Mouse (Mus musculus) frontal cortex, adult (tissue): ENCODE measurements around the gene Ube2s.
A peak's percentile ranks its signal among the peaks of the same experiment; 100 is the strongest.
"Not testable (repeated sequence)": the region's sequence is repeated elsewhere in the genome, so short reads cannot be mapped to it uniquely, and the experiment has no call there.

Experiments used
- ATAC-seq: cut with Nextera tagmentation; 2 replicates; pipeline ENCODE4 v1.9.2; 2017; ENCODE audit warnings: mild to moderate bottlenecking, moderate library complexity, mixed read lengths; ENCODE audit not compliant: low TSS enrichment

Ube2s gene

DNA sequence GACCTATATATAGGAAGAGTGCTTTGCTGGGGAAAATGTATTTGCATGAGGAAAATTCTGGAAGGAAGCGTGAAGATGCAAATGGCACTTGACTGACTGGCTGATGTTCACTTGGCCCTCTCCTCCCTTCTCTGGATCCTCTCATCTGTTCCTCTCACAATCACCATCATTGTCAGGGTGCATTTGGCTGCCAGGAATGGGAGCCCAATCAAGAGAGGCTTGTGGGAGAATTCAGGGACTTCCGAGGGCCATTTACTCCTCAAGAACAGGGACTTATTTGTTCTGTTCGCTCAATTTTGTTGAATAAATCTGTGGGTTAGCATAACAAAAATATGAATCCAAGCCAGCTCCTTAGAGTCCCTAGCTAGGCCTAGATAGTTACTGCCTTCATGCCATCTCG, 9.3 kb upstream of the Ube2s start:
- peak; percentile 86 for ATAC-seq

DNA sequence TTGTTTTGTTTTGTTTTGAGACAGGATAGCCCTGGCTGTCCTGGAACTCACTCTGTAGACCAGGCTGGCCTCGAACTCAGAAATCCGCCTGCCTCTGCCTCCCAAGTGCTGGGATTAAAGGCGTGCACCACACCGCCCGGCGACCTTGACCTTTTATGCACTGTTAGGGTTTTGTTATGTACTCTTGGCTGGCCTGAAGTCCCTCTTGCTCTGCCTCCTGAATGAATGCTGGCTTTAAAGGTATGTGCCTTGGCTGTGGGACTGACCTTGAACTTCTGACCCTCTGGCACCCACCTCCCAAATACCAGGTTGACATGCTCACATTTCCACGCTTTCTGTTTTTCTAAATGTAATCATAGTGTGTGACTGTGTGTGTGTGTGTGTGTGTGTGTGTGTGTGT, 8.5 kb upstream of the Ube2s start:
- not testable (repeated sequence) for ATAC-seq

DNA sequence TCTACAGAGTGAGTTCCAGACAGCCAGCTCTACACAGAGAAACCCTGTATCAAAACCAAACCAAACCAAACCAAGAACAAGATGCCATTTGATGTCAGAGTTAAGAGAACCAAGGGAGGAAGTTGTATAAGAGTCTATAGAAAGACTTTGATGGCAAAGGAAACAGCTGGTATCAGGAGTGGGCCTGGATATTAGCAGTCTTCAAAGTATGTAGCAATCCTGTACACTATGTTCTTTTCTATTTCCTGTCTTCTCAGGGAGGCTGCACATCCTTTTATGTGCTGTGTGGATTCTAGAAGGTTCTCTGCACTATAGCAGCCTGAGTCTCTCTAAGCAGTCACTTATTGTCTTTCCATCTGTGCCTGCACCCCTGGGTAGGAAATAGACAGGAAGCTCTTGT, 4.2 kb upstream of the Ube2s start:
- ATAC-seq: no peak

DNA sequence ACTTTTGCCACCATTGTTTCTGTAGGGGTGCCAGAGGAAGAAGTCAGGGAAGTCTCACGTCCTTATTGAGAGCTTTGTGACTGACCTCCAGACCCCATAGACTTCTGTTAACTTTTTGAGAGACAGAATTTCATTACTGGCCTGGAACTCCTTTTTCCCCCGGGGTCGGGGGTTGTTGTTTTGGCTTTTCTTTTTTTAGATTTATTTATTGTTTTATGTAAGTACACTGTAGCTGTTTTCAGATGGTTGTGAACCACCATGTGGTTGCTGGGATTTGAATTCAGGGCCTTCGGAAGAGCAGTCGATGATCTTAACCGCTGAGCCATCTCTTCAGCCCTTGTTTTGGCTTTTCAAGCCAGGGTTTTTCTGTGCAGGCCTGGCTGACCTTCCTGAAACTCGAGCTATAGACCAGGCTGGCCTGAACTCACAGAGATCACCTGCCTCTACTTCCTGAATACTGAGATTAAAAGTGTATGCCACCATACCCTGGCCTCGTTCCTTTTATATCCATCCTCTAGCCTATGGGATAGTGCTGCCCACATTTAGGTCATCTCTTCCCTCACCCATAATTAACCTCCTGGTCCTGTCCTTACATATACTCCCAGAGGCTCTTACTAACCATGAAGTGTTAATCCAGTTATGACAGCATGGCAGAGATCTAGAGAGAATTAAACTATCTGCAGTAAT, 858 bp upstream of the Ube2s start:
- ATAC-seq: no peak

DNA sequence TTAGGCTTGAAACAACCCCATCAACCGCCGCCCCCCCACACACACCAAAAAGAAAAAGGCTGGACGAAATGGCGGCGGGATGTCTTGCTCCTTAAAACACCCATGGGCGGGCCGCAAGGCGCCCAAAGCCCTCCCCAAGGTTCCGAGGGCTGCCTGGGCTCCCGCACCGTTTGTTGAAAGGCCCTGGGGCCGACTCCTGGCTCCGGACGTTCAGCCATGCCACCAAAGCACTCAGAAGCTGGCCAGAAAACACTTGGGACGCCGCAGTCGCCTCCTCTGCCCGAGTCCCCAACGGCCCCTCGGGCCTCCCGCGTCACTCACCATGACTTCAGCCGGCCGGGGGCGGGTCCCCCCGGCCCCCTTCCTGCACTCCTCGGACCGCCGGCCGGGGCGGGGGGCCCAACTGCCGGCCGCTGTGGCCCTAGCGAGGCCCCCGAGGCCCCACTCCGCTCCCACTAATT, 518 bp downstream of the Ube2s start:
- ATAC-seq: peak; percentile 24; the same call in 1 of the 2 replicates

DNA sequence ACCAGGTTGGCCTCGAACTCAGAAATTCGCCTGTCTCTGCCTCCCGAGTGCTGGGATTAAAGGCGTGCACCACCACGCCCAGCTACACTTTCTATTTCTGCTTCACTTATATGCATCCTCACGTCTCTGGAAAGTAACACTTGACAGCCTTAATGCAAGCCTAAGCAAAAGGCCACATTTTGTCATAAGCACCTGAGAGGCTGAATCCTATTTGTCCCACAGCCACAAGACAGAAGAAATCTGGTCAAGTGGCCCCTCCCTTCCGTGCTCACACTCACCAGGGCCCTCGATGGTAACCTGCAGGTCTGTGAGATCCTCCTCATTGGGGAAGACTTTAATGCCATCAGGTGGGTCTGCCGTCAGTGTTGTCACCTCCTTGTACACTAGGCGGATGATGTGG, 1.3 kb downstream of the Ube2s start:
- ATAC-seq: not testable (repeated sequence)

DNA sequence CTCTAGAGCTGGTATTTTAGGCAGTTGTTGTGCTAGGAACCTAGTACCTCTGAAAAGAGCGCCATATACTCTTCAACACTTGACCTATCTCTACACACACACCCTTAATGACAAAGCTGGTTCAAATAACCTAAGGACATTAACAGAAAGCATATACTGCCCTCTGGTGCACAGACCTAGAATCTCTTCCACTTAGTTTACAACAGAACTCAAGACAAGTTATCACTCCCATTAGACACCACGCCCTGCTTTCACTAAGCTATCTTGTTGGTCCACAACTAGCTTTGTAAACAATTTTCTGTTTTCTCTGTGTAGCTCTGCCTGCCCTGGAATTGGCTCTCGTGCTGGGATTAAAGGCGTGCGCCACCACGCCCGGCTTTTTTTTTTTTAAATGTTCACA, 5.7 kb downstream of the Ube2s start:
- peak; percentile 47; the same call in 1 of the 2 replicates for ATAC-seq

DNA sequence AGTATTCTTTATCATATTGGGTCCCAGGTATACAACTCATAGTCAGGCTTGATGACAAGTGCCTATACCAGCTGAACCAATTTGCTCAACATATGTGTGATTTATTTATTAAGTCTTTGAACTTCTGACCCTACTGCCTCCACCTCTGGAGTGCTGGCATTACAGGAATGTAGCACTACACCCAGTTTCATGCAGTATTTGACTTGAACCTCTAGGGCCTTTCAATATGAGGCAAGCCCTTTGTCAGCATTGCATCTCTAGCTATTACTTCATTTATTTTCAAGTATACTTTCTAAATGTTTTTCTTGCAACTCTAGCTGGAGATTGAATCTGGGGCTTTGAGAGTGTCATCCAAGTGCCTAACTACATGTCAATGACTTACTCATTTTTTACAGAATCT, 10.1 kb downstream of the Ube2s start:
- no peak for ATAC-seq

DNA sequence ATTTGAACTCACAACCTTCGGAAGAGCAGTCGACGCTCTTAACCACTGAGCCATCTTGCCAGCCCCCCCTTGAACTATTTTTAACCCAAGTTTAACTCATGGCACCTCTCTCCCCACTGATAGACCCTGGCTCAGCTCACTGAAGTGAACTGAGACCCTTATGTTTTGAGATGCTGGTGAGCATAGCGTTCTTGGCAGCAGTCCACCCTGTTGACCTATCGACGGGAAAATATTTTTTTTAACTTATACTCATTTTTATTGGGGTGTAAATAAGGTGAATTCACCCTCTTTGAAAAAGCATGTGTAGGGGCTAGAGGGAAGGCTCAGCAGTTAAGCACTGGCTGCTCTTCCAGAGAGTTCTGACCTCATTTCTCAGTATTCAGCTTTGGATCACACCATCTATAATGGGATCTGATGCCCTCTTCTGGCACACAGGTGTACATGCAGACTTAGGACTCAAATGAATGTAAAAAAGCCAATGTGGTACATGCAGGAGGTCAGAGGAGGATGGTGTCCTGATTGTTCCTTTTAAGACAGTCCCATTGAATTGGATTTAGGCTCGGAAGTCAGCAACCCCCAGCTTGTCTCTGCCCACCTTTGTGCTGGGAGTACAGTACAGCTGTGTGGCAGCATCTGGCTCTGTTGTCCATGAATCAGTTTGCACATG, 16.5 kb downstream of the Ube2s start:
- no peak for ATAC-seq

DNA sequence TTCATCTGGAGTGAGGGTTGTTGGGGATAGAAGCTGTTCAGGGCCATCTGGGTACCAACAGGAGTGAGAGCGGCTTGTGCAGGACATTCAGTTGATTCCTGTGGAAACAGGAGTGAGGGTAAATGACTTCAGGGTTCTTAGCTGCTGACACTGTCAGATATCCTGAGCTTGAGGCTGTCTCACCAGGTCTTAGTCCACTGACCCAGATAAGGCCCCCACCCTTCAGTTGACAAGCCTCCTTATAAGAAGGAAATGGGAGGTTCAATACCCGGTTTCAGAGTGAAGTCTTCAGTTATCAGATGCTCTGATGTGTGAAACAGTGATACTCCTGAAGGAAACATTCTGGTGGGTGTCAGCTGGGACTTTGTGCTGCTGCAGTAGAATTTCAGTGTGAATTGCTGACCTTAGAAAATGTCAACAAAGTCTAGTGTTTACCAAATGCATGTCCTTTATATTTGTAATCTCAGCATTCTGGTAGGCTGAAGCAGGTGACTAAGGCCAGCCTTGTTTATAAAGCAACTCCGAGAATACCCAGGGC, 17.7 kb downstream of the Ube2s start:
- no peak for ATAC-seq

DNA sequence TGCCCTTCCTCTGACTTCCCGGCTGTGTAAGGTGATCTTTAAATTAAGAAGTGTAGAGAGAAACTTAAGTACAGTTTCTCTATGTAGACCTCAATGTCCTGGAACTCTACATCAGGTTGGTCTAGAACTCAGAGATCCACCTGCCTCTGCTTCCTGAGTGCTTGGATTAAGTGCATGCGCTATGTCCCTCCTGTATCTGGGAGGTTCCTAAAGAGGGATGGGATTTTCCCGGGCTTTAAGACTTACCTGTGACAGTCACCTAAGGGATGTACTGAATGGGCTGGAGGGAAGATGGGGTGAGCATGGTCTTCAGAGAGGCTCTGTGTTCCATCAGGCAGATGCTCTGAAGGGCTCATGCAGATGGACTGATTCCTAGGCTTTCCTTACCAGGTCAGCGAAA, 18.7 kb downstream of the Ube2s start:
- ATAC-seq: no peak

DNA sequence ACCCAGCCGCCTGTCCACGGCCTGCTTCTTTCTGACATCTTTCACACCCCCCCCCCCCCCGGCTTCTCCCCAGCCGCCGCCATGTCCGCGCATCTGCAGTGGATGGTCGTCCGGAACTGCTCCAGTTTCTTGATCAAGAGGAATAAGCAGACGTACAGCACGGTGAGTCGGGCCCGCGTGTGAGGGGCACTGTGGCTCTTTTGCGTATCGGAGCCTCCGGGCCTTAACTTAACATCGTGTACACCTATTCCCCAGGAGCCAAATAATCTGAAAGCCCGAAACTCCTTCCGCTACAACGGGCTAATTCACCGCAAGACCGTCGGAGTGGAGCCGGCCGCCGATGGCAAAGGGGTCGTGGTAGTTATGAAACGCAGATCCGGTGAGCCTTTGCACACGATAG, 19.1 kb downstream of the Ube2s start:
- ATAC-seq: not testable (repeated sequence)

DNA sequence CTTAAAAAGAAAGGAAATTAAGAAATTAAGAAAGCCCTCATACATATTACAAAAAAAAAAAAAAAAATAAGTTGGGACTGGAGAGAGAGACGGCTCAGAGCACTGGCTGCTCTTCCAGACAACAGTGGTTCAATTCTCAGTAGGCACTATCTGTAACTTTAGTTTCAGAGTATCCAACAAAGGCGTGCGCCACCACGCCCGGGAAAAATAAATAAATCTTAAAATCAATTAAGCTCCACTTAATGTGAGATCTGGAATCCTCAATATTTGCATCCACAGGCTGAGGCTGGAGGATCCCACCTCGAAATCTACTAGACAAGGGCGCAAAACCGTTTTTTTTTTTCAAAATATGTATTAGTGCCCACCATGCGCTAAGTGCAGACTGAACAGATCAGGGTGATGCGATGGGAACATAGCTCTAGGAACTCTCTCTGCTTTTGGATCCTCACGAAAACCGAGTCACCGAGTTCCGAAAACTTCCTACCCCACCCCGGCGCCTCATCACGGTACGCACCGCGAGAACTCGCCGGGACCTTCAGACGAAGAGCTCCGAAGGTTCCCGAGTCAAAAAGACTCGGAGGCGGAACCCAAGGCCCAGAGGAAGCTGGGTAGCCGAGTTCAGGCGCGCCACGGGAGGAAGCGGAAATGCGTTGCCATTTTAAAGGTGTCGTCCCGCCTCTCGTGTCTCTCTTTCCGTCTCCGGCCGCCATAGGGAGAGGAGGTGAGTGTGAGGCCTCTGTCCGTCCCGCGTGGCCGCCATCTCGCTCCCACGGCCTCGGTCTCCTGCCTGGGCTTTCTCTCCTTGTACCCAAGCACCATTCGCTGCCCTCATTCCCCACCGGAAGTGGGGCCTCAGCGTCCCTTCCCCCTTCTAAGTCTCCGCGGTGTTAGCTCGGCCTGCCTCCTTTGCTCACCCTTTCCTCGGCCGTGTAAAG, 19.8 kb downstream of the Ube2s start, which contains the start of gene Rpl28:
Rpl28 (plus strand) TSS at position 597 of the 935 bp plus-strand sequence.
- peak; percentile 92 for ATAC-seq

DNA sequence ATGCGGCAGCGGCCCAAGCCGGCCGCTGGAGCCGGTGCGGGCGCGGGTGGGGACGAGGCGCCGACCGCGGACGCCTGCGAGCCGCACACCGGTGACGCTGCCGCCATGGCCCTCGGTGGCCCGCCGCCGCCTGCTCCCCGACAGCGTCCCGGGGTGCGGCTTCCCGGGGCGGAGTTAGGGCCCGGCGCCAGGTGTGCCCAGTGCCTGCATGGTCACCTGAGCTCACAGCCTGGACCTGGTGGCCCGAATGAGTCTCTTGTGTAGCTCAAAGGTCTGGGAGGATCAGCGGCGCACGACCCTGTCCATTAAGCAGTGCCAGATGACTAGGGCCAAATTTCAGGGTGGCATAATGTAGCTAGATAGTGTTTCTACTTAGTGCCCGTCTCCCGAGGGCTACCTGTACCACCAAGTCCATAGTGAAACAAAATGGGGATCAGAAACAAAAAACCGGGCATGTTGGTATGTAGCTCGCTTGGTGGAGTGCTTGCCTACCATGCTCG, 22.9 kb downstream of the Ube2s start, which contains the start of gene Tmem238:
Tmem238 (minus strand) TSS at position 221 of the 500 bp plus-strand sequence.
- no peak for ATAC-seq

DNA sequence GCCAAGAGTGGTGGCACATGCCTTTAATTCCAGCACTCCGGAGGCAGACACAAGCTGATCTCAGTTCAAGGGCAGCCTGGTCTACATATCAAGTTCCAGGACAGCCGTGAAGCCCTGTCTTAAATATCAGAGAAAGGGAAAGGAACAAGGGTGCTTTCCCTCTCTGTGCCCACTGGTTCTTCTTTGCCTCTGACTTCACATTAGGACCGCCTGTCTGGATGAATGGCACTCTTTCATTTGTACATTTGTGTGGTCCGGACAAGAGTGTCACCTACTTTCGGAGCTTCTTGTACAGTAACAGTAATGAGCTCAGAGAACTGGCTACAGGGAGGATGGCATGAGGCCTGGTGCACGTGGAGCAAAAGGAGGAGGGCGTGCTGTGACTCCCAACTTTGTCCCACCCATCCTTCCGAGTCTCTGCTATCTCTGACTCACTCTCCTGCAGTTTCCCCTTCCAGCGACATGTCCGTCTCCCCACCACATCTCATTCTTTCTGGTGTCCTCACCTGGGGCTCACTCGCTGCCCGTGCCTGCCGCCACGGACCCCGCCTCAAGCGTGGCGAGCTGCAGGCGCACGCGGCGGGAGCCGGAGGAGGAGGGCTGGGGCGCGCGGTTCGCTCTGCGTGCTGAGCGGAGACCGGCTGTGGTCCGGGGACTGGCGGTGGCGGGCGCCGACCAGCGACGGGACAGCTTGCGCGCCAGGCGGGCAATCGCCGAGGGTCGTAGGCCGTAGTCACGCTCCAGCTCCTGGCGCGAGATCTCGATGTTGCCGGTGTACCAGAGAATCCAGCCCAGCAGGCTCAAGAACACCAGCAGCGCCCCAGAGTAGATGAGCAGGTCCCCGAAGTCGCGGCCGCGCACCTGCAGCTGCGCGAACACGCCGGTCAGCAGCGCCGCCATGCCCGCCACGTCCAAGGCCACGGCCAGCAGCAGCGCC, 23.6 kb downstream of the Ube2s start:
- peak; percentile 26; the same call in 1 of the 2 replicates for ATAC-seq

DNA sequence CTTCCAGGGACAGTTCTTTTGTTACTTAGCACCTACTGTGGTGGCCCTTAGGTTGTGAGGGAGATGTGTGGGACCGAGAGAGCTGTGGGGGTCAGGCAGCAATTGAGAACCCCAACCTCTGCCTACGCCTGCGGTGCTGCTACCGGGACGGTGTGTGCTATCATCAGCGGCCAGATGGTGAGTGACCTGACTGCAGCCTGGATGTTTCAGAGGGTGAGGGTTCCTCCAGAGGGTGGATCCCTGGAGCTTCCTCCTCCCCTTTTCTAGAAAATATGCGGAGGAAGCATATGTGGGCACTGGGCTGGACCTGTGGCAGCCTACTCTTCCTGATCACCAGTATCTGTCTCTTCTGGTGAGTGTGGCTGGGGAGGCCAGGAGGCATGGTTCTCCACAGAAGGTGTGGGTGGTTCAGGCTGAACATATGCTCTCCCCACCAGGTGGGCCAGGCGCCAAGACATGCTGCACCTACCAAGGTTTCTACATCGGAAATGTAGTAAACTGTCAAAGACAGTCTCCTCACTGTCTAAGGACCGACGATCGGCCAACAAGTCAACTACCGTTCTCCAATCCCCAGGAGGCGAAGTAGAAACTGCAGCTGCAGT, 28.6 kb downstream of the Ube2s start:
- peak; percentile 77 for ATAC-seq

DNA sequence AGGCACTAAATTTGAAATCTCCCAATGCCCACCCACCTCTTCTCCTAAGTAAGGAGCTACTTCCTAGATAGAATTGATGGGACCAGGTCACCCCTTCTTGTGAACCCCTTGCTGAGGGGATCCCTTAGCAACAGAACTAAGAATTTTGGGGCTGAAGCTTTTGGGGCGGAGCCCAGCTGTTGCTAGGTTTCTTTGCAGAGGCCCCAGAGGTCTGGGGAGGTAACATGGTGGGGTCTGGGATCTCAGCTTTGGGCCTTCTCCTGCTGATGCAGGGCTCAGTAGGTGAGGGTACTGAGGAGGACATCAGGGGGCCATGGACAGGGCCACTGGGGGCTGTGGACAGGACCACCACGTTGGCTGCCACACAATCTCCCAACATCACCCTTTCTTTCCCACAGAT, 29.6 kb downstream of the Ube2s start, which contains the start of the genes Il11 and Tmem190:
Il11 (minus strand) TSS at position 101 of the 400 bp plus-strand sequence.
Tmem190 (plus strand) TSS at position 179 of the 400 bp plus-strand sequence.
- no peak for ATAC-seq

DNA sequence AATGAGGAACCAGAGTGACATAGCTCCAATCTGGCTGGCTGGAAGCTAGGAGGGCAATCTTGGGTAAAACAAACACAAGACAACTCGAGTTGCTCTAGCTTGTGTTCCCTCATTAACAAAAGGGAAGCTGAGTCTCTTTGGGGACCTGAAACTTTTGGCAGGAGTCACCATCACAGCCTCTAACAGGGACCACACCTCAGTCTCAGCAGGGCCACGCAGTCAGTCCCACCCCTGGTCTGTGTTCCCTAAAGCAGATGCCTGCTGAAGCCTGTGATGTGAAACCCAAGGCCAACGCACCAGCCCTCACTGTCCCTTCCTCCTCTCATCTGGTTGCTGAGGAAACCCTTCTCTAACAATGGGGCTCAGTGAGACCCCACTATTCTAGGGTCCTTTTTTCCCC, 30.3 kb downstream of the Ube2s start:
- no peak for ATAC-seq

DNA sequence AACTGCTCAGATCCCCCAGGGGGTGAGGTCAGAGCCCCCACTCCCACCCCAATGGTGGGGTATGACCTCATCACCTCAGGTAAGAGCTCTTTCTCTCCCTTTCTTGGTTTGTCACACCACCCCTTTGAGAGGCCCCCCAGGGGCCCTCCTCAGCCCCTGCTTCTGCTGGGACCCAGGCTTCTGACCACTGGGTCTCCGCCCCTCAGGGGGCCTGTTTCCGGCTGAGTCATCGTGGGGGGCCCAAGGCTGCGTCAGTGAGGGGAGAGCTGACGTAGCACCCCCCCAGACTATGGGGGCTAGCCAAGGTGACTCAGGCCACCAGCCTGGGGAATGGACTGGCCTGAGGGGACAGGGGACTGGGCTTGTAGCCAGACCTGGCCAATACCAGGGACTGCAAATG, 32.5 kb downstream of the Ube2s start:
- ATAC-seq: no peak
